Mouse (Mus musculus): ENCODE results near the gene Rnase2b. TPM values are rescaled to one million over a fixed set of nuclear protein-coding genes. Genes with fewer than 3 reads are reported as not detected.

Rnase2b gene
- polyA plus RNA-seq, 1 experiment from 2014 or later = not detected

- Histone ChIP-seq H3K9ac (no peak within 1 kb of the TSS), H3K9me3 (replicated peaks) (no peaks in the 10 kb centered on the region), H3K36me3 (no peaks in the 10 kb centered on the region), H3K4me1 (no peaks in the 10 kb centered on the region), H3K27me3 (no peaks in the 10 kb centered on the region), H3K27ac (replicated peaks) (no peak within 1 kb of the TSS), H3K4me3 (replicated peaks) (no peak within 1 kb of the TSS), H3K4me2 (replicated peaks) (no peak within 1 kb of the TSS)
- no peak for ATAC-seq (ENCODE audit: insufficient number of reproducible peaks, low FRiP score, low TSS enrichment, low read depth)
- WGBS = 69% methylated on average over 5 of the region's 5 CpGs
Measured at GRCm38 (mm10) chr14:51199098-51200023, 37.3 kb downstream of the Rnase2b start, which contains the start of gene Ang2. Gene Ang2 (minus strand): TSS chr14:51199148.

- 91% methylated on average over 2 of the region's 2 CpGs for WGBS
- Histone ChIP-seq H3K9me3 (replicated peaks) (no peaks in the 10 kb centered on the region), H3K4me3 (replicated peaks) (no peak overlapping the region), H3K27me3 (no peaks in the 10 kb centered on the region), H3K4me2 (replicated peaks) (no peak overlapping the region), H3K4me1 (no peaks in the 10 kb centered on the region), H3K36me3 (no peaks in the 10 kb centered on the region), H3K27ac (replicated peaks) (no peak overlapping the region), H3K9ac (no peak overlapping the region)
- ATAC-seq (ENCODE audit: insufficient number of reproducible peaks, low FRiP score, low TSS enrichment, low read depth) = no peak
Measured at GRCm38 (mm10) chr14:51200054-51200453, 38.0 kb downstream of the Rnase2b start.

DNA sequence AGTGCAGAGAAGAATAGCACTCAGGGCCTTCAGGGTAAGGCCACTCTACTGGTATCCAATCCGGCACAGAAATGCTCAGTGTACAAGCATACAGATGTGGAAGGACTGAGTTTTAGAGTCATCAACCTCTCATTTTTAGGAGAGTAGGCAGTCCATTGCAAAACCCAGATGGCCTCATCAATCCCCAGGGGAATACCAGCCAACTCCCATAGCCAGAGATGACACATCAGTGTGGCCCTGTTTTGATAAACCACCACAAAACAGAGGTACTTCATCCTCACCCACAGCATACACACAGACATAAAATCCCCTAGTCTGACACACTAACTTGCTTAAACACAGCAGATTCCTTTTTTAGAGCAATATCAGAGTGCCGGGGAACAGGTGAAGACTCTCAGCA, 38.4 kb downstream of the Rnase2b start:
- H3K4me1 ChIP-seq = no peaks in the 10 kb centered on the region
- H3K4me3 ChIP-seq (replicated peaks) = no peak overlapping the region
- no peaks in the 10 kb centered on the region for H3K27me3 ChIP-seq
- H3K9me3 ChIP-seq (replicated peaks) = no peaks in the 10 kb centered on the region
- no peaks in the 10 kb centered on the region for H3K36me3 ChIP-seq
- 89% methylated on average over 2 of the region's 2 CpGs for WGBS
- H3K4me2 ChIP-seq (replicated peaks) = no peak overlapping the region
- H3K9ac ChIP-seq = no peak overlapping the region
- no peak for ATAC-seq (ENCODE audit: insufficient number of reproducible peaks, low FRiP score, low TSS enrichment, low read depth)
- no peak overlapping the region for H3K27ac ChIP-seq (replicated peaks)

DNA sequence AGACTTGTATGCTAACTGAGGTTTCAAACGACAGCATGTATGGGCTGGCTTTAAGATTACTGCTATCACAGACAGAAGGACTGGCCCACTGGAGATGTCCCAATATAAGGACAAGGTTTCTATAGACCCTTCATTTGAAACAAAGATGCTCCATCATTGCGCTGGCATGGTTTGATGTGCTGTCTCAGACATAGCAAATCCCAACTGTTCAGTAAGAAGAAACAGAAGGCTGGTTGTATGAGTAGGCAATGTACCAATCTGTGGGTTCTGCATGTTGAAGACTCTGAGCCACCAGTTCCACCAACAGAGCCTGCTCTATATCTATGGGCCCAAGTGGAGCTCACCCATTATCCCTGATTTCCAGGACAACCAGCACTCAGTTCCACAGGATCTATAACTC, 41.1 kb downstream of the Rnase2b start, which contains the start of gene Ear14:
Gene Ear14, plus strand, starts transcription at position 277 of the 400 bp plus-strand sequence.
- Histone ChIP-seq H3K4me1 (no peaks in the 10 kb centered on the region), H3K9ac (no peak within 1 kb of the TSS), H3K4me2 (replicated peaks) (no peak within 1 kb of the TSS), H3K27ac (replicated peaks) (no peak within 1 kb of the TSS), H3K4me3 (replicated peaks) (no peak within 1 kb of the TSS), H3K36me3 (no peaks in the 10 kb centered on the region), H3K27me3 (no peaks in the 10 kb centered on the region), H3K9me3 (replicated peaks) (no peaks in the 10 kb centered on the region)
- 72% methylated on average over 2 of the region's 2 CpGs for WGBS
- no peak for ATAC-seq (ENCODE audit: insufficient number of reproducible peaks, low FRiP score, low TSS enrichment, low read depth)

Other genes with a start within 250 kb of the Rnase2b start
- gene Osgep, start 237.4 kb upstream of the Rnase2b start, polyA plus RNA-seq (2015; fragmentation: Nextera tagmentation; extraction: Ambion mirVana) = 155 and 158 TPM in 2 replicates
- 187 and 190 TPM in 2 replicates for gene Apex1, start 237.3 kb upstream of the Rnase2b start, polyA plus RNA-seq (2015; fragmentation: Nextera tagmentation; extraction: Ambion mirVana)
- gene Pip4p1, start 231.4 kb upstream of the Rnase2b start, polyA plus RNA-seq (2015; fragmentation: Nextera tagmentation; extraction: Ambion mirVana) = 53.8 and 57.4 TPM in 2 replicates
- gene Pnp, start 231.2 kb upstream of the Rnase2b start, polyA plus RNA-seq (2015; fragmentation: Nextera tagmentation; extraction: Ambion mirVana) = 55.5 and 56.7 TPM in 2 replicates
- not detected in 2 replicates for gene Gm49342, start 217.7 kb upstream of the Rnase2b start, polyA plus RNA-seq (2015; fragmentation: Nextera tagmentation; extraction: Ambion mirVana)
- 0.25 and 0.85 TPM in 2 replicates for gene Pnp2, start 206.3 kb upstream of the Rnase2b start, polyA plus RNA-seq (2015; fragmentation: Nextera tagmentation; extraction: Ambion mirVana)
- 0.52 and 0.54 TPM in 2 replicates for gene Rnase10, start 154.5 kb upstream of the Rnase2b start, polyA plus RNA-seq (2015; fragmentation: Nextera tagmentation; extraction: Ambion mirVana)
- not detected in 2 replicates for gene Rnase9, start 120.4 kb upstream of the Rnase2b start, polyA plus RNA-seq (2015; fragmentation: Nextera tagmentation; extraction: Ambion mirVana)
- gene Rnase11, start 112.1 kb upstream of the Rnase2b start, polyA plus RNA-seq (2015; fragmentation: Nextera tagmentation; extraction: Ambion mirVana) = not detected in 2 replicates
- 0.43 and 0.56 TPM in 2 replicates for gene Rnase12, start 104.6 kb upstream of the Rnase2b start, polyA plus RNA-seq (2015; fragmentation: Nextera tagmentation; extraction: Ambion mirVana)
- gene Olfr750, start 87.8 kb upstream of the Rnase2b start, polyA plus RNA-seq (2015; fragmentation: Nextera tagmentation; extraction: Ambion mirVana) = not detected in 2 replicates
- 55.5 and 57.1 TPM in 2 replicates for gene Rnase4, start 71.2 kb upstream of the Rnase2b start, polyA plus RNA-seq (2015; fragmentation: Nextera tagmentation; extraction: Ambion mirVana)
- 8.2 and 11.0 TPM in 2 replicates for gene Ang, start 71.1 kb upstream of the Rnase2b start, polyA plus RNA-seq (2015; fragmentation: Nextera tagmentation; extraction: Ambion mirVana)
- not detected in 2 replicates for gene Eddm3b, start 47.8 kb upstream of the Rnase2b start, polyA plus RNA-seq (2015; fragmentation: Nextera tagmentation; extraction: Ambion mirVana)
- gene Rnase6, start 38.4 kb upstream of the Rnase2b start, polyA plus RNA-seq (2015; fragmentation: Nextera tagmentation; extraction: Ambion mirVana) = 0.92 and 2.0 TPM in 2 replicates
- 2.9 and 3.2 TPM in 2 replicates for gene Rnase1, start 15.5 kb upstream of the Rnase2b start, polyA plus RNA-seq (2015; fragmentation: Nextera tagmentation; extraction: Ambion mirVana)
- 0.19 TPM in 1 of 2 replicates, not detected in the other for gene Ang2, start 36.9 kb downstream of the Rnase2b start, polyA plus RNA-seq (2015; fragmentation: Nextera tagmentation; extraction: Ambion mirVana)
- gene Ear14, start 41.1 kb downstream of the Rnase2b start, polyA plus RNA-seq (2015; fragmentation: Nextera tagmentation; extraction: Ambion mirVana) = not detected in 2 replicates
- not detected in 2 replicates for gene Rnase2a, start 93.9 kb downstream of the Rnase2b start, polyA plus RNA-seq (2015; fragmentation: Nextera tagmentation; extraction: Ambion mirVana)
- not detected in 2 replicates for gene Gm7247, start 199.5 kb downstream of the Rnase2b start, polyA plus RNA-seq (2015; fragmentation: Nextera tagmentation; extraction: Ambion mirVana)
- gene Vmn2r88, start 248.6 kb downstream of the Rnase2b start, polyA plus RNA-seq (2015; fragmentation: Nextera tagmentation; extraction: Ambion mirVana) = not detected in 2 replicates